Mouse (Mus musculus) MEL (cell line): ENCODE results near the gene Erbin. TPM values are rescaled to one million over a fixed set of nuclear protein-coding genes. Genes with fewer than 3 reads are reported as not detected.
A peak's percentile ranks its signal among the peaks of the same experiment; 100 is the strongest.

Source experiments
- DNase-seq: peaks from one replicate; pipeline ENCODE4 v3.0.0; 2011; ENCODE audit warnings: low read depth, low spot score
- H3K27ac ChIP-seq: 2 replicates; pipeline ENCODE4 v1.5.1; 2012; ENCODE audit warnings: low read depth, mild to moderate bottlenecking, control low read depth, low read length, moderate library complexity; ENCODE audit not compliant: control insufficient read depth
- H3K27me3 ChIP-seq, 2 experiments: fragments of 150-350 bp in 1 of 2; sonication (generic) in 1 of 2; 2 replicates each; pipeline ENCODE4 v1.6.1; 2012; ENCODE audit warnings: low read length in 2 of 2, mild to moderate bottlenecking in 2 of 2, improper control_type of control experiment in 1 of 2, moderate library complexity in 1 of 2; ENCODE audit not compliant: insufficient read depth in 2 of 2, control insufficient read depth in 1 of 2
- H3K36me3 ChIP-seq, 2 experiments: 2 replicates each; pipeline ENCODE4 v1.6.1; 2012 to 2014; ENCODE audit warnings: low read length in 2 of 2, improper control_type of control experiment in 1 of 2, inconsistent platforms in 1 of 2, mild to moderate bottlenecking in 1 of 2; ENCODE audit not compliant: insufficient read depth in 2 of 2, control insufficient read depth in 1 of 2
- H3K4me1 ChIP-seq, 2 experiments: fragments of 150-350 bp in 1 of 2; sonication (generic) in 1 of 2; 2 replicates each; pipeline ENCODE4 v1.6.1; 2012; ENCODE audit warnings: low read length in 2 of 2, improper control_type of control experiment in 1 of 2, mild to moderate bottlenecking in 1 of 2; ENCODE audit not compliant: insufficient read depth in 2 of 2, control insufficient read depth in 1 of 2
- H3K4me3 ChIP-seq, 2 experiments: fragments of 150-350 bp in 1 of 2; sonication (generic) in 1 of 2; 2 replicates each; pipeline ENCODE4 v1.5.1; 2012; ENCODE audit warnings: low read depth in 2 of 2, low read length in 2 of 2, mild to moderate bottlenecking in 2 of 2, moderate library complexity in 2 of 2, control low read depth in 1 of 2, improper control_type of control experiment in 1 of 2; ENCODE audit not compliant: control insufficient read depth in 1 of 2, insufficient read depth in 1 of 2
- H3K79me2 ChIP-seq: 2 replicates; pipeline ENCODE4 v1.6.1; 2012; ENCODE audit warnings: mild to moderate bottlenecking, low read length, moderate library complexity; ENCODE audit not compliant: control insufficient read depth, poor library complexity, insufficient read depth
- H3K9ac ChIP-seq: 2 replicates; pipeline ENCODE4 v1.6.1; 2012; ENCODE audit warnings: low read depth, mild to moderate bottlenecking, control low read depth, low read length, moderate library complexity; ENCODE audit not compliant: control insufficient read depth, poor library complexity, severe bottlenecking
- H3K9me3 ChIP-seq: fragments of 150-350 bp; sonication (generic); replicated peaks from 2 replicates; pipeline ENCODE4 v1.6.1; 2012; ENCODE audit warnings: mild to moderate bottlenecking, low read length, improper control_type of control experiment, moderate library complexity; ENCODE audit not compliant: insufficient read depth
- BHLHE40 ChIP-seq: IDR thresholded peaks from 2 replicates; pipeline ENCODE4 v1.6.1; 2012; ENCODE audit warnings: low read depth, mild to moderate bottlenecking, inconsistent platforms, low read length, improper control_type of control experiment, borderline replicate concordance
- CHD1 ChIP-seq: IDR thresholded peaks from 2 replicates; pipeline ENCODE4 v1.6.1; 2012; ENCODE audit warnings: low read depth, mild to moderate bottlenecking, inconsistent platforms, low read length, improper control_type of control experiment
- CHD2 ChIP-seq: IDR thresholded peaks from 2 replicates; pipeline ENCODE4 v1.6.1; 2011; ENCODE audit warnings: low read length, improper control_type of control experiment
- EP300 ChIP-seq, 2 experiments: IDR thresholded peaks; 2 replicates each; pipeline ENCODE4 v1.6.1; 2011; ENCODE audit warnings: improper control_type of control experiment in 2 of 2, low read length in 2 of 2, low read depth in 1 of 2, mild to moderate bottlenecking in 1 of 2
- GATA1 ChIP-seq: IDR thresholded peaks from 2 replicates; pipeline ENCODE4 v1.6.1; 2011; ENCODE audit warnings: low read depth, low read length, improper control_type of control experiment
- JUND ChIP-seq: IDR thresholded peaks from 2 replicates; pipeline ENCODE4 v1.6.1; 2011; ENCODE audit warnings: low read depth, mild to moderate bottlenecking, improper control_type of control experiment, low read length
- KAT2A ChIP-seq: conservative IDR thresholded peaks from 2 replicates; pipeline ENCODE4 v1.6.1; 2012; ENCODE audit warnings: low read depth, low read length, improper control_type of control experiment, inconsistent platforms
- MAFK ChIP-seq: IDR thresholded peaks from 2 replicates; pipeline ENCODE4 v1.6.1; 2011; ENCODE audit warnings: low read depth, mild to moderate bottlenecking, low read length, improper control_type of control experiment, borderline replicate concordance
- MAX ChIP-seq: IDR thresholded peaks from 2 replicates; pipeline ENCODE4 v1.6.1; 2011; ENCODE audit warnings: low read length, improper control_type of control experiment
- MAZ ChIP-seq: IDR thresholded peaks from 2 replicates; pipeline ENCODE4 v1.6.1; 2012; ENCODE audit warnings: low read depth, mild to moderate bottlenecking, inconsistent platforms, low read length, improper control_type of control experiment
- MYB ChIP-seq: IDR thresholded peaks from 2 replicates; pipeline ENCODE4 v1.6.1; 2011; ENCODE audit warnings: mild to moderate bottlenecking, low read depth, low read length, improper control_type of control experiment
- MYC ChIP-seq: IDR thresholded peaks from 2 replicates; pipeline ENCODE4 v1.6.1; 2011; ENCODE audit warnings: low read depth, mild to moderate bottlenecking, low read length, improper control_type of control experiment, moderate library complexity
- POLR2AphosphoS2 ChIP-seq: IDR thresholded peaks from 2 replicates; pipeline ENCODE4 v1.6.1; 2011; ENCODE audit warnings: low read length, improper control_type of control experiment
- POLR2AphosphoS5 ChIP-seq: IDR thresholded peaks from 2 replicates; pipeline ENCODE4 v1.6.1; 2012; ENCODE audit warnings: low read depth, borderline replicate concordance, mild to moderate bottlenecking, inconsistent platforms, low read length, moderate library complexity, mixed read lengths
- RAD21 ChIP-seq: IDR thresholded peaks from 2 replicates; pipeline ENCODE4 v1.6.1; 2011; ENCODE audit warnings: mild to moderate bottlenecking, low read depth, low read length, improper control_type of control experiment
- RCOR1 ChIP-seq: IDR thresholded peaks from 2 replicates; pipeline ENCODE4 v1.6.1; 2012; ENCODE audit warnings: low read depth, mild to moderate bottlenecking, inconsistent platforms, low read length, improper control_type of control experiment
- SIN3A ChIP-seq: IDR thresholded peaks from 2 replicates; pipeline ENCODE4 v1.6.1; 2012; ENCODE audit warnings: low read length, improper control_type of control experiment, inconsistent platforms
- USF2 ChIP-seq, 2 experiments: IDR thresholded peaks; 2 replicates each; pipeline ENCODE4 v1.6.1; 2011 to 2012; ENCODE audit warnings: improper control_type of control experiment in 2 of 2, low read length in 2 of 2, borderline replicate concordance in 1 of 2, inconsistent platforms in 1 of 2, low read depth in 1 of 2, mild to moderate bottlenecking in 1 of 2; ENCODE audit not compliant: insufficient read depth in 1 of 2
- ZC3H11A ChIP-seq: IDR thresholded peaks from 2 replicates; pipeline ENCODE4 v1.6.1; 2012; ENCODE audit warnings: low read depth, mild to moderate bottlenecking, inconsistent platforms, low read length, improper control_type of control experiment
- polyA plus RNA-seq, 2 experiments: library from polyadenylated mRNA; stranded (reverse) in 1 of 2; unstranded in 1 of 2; fragments of >175 nt in 1 of 2; fragments of >200 nt in 1 of 2; gene quantifications; 2 replicates each; pipeline versions ENCODE4 v1.2.1 to v1.2.4; 2012; ENCODE audit warnings: low replicate concordance in 2 of 2, low read depth in 1 of 2; ENCODE audit not compliant: insufficient read length in 2 of 2, insufficient read depth in 1 of 2, missing spikeins in 1 of 2
- total RNA-seq: library from RNA; depleted of rRNA; stranded (reverse); fragments of 300-350 nt; gene quantifications from 2 replicates; pipeline ENCODE4 v1.2.3, GENCODE M21; 2012

Erbin gene
- total and polyA plus RNA-seq, 3 experiments = 15.2 to 18.6 TPM; not detected in 1

GRCm38 (mm10) chr13:103919234-103919955 is 919 bp downstream of the Erbin start (continued):
- TF ChIP-seq CHD1 (peak; percentile 35; the same call in 1 of the 2 replicates), CHD2 (no peak), SIN3A (peak; percentile 87), KAT2A (no peak)

- TF ChIP-seq MAZ = no peak
- TF ChIP-seq MYB = no peak
- TF ChIP-seq MYC = no peak
- TF ChIP-seq, all 39 proteins: peak for 0
- Histone ChIP-seq H3K4me3 (peak overlapping the region; percentile 31 to 97), H3K9ac (peak overlapping the region; percentile 93), H3K79me2 (peaks cover 46% of the 10 kb centered on the region), H3K4me1 (peaks cover 0 to 17% of the 10 kb centered on the region in 2 experiments; a peak in 2 of 4 replicates), H3K36me3 (peaks cover 0 to 11% of the 10 kb centered on the region in 2 experiments; a peak in 2 of 4 replicates), H3K27me3 (no peaks in the 10 kb centered on the region), H3K27ac (no peak overlapping the region), H3K9me3 (no peaks in the 10 kb centered on the region)
- peak; percentile 62 for DNase-seq
Observed at GRCm38 (mm10) chr13:103918432-103918831, 1.9 kb downstream of the Erbin start.

GRCm38 (mm10) chr13:103914114-103914736 is 6.1 kb downstream of the Erbin start:
- no peaks in the 10 kb centered on the region for H3K9me3 ChIP-seq

GRCm38 (mm10) chr13:103912351-103912750 is 8.0 kb downstream of the Erbin start:
- peaks cover 6 to 23% of the 10 kb centered on the region in 2 experiments for H3K4me1 ChIP-seq
- H3K9me3 ChIP-seq = no peaks in the 10 kb centered on the region
- no peak for TF ChIP-seq EP300 (IDR thresholded peaks at IDR 0.05; ENCODE audit: low read depth in 1 of 2, low read length in 2 of 2)
- TF ChIP-seq RAD21 = no peak
- TF ChIP-seq JUND = no peak
- no peak for TF ChIP-seq GATA1
- no peak for TF ChIP-seq USF2 (IDR thresholded peaks at IDR 0.05; ENCODE audit: borderline replicate concordance in 1 of 2, insufficient read depth in 1 of 2, low read depth in 1 of 2, low read length in 2 of 2)
- TF ChIP-seq BHLHE40 = no peak
- no peak for TF ChIP-seq ZC3H11A
- no peak for TF ChIP-seq POLR2AphosphoS2
- no peak for TF ChIP-seq RCOR1
- no peak for TF ChIP-seq SIN3A
- TF ChIP-seq MYC = no peak
- no peak for TF ChIP-seq POLR2AphosphoS5
- no peak for TF ChIP-seq MAFK
- no peak overlapping the region for H3K9ac ChIP-seq
- H3K27me3 ChIP-seq = no peaks in the 10 kb centered on the region
- H3K4me3 ChIP-seq = no peak overlapping the region
- H3K79me2 ChIP-seq = peaks cover 48% of the 10 kb centered on the region
- DNase-seq = no peak
- H3K27ac ChIP-seq = no peak overlapping the region
- peaks cover 0 to 23% of the 10 kb centered on the region in 2 experiments; a peak in 3 of 4 replicates for H3K36me3 ChIP-seq

More at GRCm38 (mm10) chr13:103914114-103914736, 6.1 kb downstream of the Erbin start:
- Histone ChIP-seq H3K27ac (no peak overlapping the region), H3K4me1 (peaks cover 6 to 31% of the 10 kb centered on the region in 2 experiments), H3K27me3 (no peaks in the 10 kb centered on the region), H3K79me2 (peaks cover 52% of the 10 kb centered on the region), H3K4me3 (no peak overlapping the region), H3K36me3 (peaks cover 0 to 25% of the 10 kb centered on the region in 2 experiments; a peak in 2 of 4 replicates), H3K9ac (no peak overlapping the region)
- TF ChIP-seq MAX = no peak
- no peak for TF ChIP-seq MAZ
- DNase-seq = no peak
